Mouse (Mus musculus) layer of hippocampus, adult 18-20 months (tissue): ENCODE results near the gene Tax1bp1. TPM values are rescaled to one million over a fixed set of nuclear protein-coding genes. Genes with fewer than 3 reads are reported as not detected.

Source experiments
- DNase-seq, 2 experiments: peaks; one replicate each; pipeline ENCODE4 v3.0.0; 2022; ENCODE audit warnings: low spot score in 2 of 2
- total RNA-seq, 2 experiments: library from RNA; stranded (reverse); gene quantifications; 2 replicates each; pipeline ENCODE4 v1.2.3; 2021

The Tax1bp1 gene
- total RNA-seq, 2 experiments from 2014 or later, result 133 to 139 TPM

DNA sequence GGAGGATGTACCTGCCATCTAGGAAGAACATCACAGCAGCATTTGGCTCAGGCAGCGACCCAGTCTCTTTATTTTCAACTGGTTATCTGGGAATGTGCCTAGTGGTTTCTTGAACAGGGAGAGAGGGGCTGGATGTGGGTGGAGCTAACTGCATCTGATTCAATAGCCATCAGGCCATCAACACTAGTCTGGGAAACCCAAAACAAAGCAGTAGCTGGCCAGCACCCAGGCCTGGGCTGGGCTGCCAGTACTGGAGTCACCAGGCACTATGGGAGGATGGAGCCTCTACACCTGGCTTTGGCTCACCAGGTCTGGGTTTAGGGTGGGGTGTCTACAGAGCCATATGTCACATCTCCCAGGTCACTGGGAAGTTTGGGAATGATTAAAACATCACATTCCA, 83.2 kb downstream of the Tax1bp1 start:
- DNase-seq, result no peak

DNA sequence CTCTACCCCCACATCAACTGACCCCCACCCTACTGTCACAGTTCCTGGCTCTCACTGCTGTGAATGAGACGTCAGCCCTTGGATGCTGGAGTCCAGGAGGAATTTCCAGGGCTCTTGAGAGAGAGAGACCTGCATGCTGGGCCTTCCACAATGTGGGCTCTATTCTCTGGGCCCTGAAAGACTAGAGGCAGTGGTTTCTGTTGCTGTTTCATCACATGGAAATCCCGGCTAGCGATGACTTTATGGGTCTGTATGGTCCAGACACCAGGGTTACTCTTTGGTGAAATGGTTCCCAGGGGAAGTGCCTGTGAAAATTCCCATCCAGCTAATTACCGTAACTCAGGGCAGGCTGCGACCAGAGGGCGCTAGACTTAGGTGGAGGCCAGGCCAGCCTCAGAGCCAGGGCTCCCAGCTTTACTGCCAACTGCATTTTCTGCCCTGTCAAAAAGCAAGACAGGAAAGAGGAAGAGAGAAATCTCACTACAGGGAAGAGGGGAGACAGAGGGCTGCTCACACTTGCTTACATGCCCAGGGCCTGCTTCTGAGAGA, 83.8 kb downstream of the Tax1bp1 start:
- no peak for DNase-seq

DNA sequence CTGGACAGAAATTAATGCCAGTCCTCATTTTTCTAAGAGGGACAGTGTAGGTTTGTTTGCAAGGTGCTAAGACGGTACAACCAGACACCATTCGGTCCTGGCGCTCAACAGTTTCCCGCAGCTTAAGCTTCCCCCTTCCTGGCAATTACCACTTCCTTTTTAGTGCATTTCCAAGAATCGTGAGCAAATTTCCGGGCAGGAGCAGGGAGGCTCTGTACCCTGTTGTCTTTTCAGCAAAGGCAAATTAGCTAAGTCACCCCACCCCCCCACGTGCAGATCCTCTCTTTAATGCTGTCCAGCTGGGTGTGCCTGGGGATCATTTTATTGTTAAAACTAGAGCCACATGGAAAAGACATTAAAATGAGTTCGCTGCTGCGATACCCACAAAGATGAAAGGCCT, 88.7 kb downstream of the Tax1bp1 start:
- DNase-seq, result no peak

- DNase-seq, result no peak
Observed at GRCm38 (mm10) chr6:52805237-52805856, 91.8 kb downstream of the Tax1bp1 start.

Other genes with a start within 250 kb of the Tax1bp1 start
- 10 to 100 TPM; 44.1 to 50.1 TPM for gene Hibadh, start 73.3 kb upstream of the Tax1bp1 start, total RNA-seq